Comparison of ENCODE assay signal across 13 mouse cellular contexts in the genomic region with DNA sequence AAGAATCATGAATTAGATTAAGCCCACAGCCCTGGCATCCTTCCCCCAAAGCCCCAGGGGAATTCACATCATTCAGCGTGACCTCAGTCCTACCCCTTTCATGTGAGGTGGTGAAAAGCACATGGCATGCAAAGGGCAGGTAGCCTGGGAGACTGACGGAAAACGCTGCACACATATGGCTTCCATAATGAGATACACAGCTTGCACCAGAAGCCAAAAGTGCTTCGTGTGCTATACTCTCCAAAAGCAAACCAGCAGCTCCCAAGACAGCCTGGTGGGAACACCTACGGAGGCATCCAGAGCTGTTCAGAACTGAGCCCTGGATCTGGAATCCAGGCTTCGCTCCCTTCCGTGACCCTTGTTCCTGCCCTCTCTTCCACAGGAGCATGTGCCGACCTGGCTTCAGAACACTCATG. TPM values are rescaled to one million over a fixed set of nuclear protein-coding genes. Genes with fewer than 3 reads are reported as not detected.
DNase-seq lines count a peak whose midpoint lies in the region; ATAC-seq and TF ChIP-seq lines count a peak whose summit lies in the region.
"Had no signal": no experiment of that assay in that cellular context is flagged by ENCODE, and none has a peak within 500 bp of the region (broad histone marks: within the 10 kb centered on the region; RNA-seq: fewer than 3 reads in every experiment).

No protein-coding gene starts in this region.

- no peak for TF ChIP-seq CTCF in testis, adult 2 months (IDR thresholded peaks at IDR 0.05; ENCODE audit: control insufficient read depth, insufficient read depth, insufficient replicate concordance, low read depth, low read length)

- H3K27ac ChIP-seq in testis, adult 2 months (ENCODE audit: control insufficient read depth, insufficient read depth, low read depth, low read length): no peak overlapping the region
- H3K27ac ChIP-seq in forebrain, embryonic 16.5 days (ENCODE audit: low read length): no peak overlapping the region
- peak overlapping the region; percentile 58; the same call in 1 of the 2 replicates for H3K27ac ChIP-seq in limb, embryonic 14.5 days (replicated peaks; ENCODE audit: low read depth, low read length)

- no peaks in the 10 kb centered on the region; the same call in 1 of the 2 replicates for H3K4me1 ChIP-seq in testis, adult 2 months (ENCODE audit: control insufficient read depth, insufficient read depth, low read length)
- peaks cover 12% of the 10 kb centered on the region for H3K4me1 ChIP-seq in forebrain, embryonic 16.5 days (replicated peaks; ENCODE audit: control insufficient read depth, insufficient read depth, low read length)
- H3K4me1 ChIP-seq in limb, embryonic 14.5 days (ENCODE audit: control insufficient read depth, insufficient read depth, low read length): peaks cover 21% of the 10 kb centered on the region

- 53% methylated on average over 8 of the region's 8 CpGs for WGBS in forebrain, embryonic 16.5 days
- WGBS in limb, embryonic 14.5 days: 16% methylated on average over 8 of the region's 8 CpGs

- 0 out of 2 replicates have a peak, but pooled peaks have one; percentile 16 for TF ChIP-seq POLR2A in testis, adult 2 months (IDR thresholded peaks at IDR 0.05; ENCODE audit: control insufficient read depth, low read depth, low read length)
- no peak for TF ChIP-seq POLR2A in limb, embryonic 14.5 days (IDR thresholded peaks at IDR 0.05; ENCODE audit: borderline replicate concordance, extremely low read depth, insufficient read depth, insufficient read length)

- peak; percentile 56 for ATAC-seq in forebrain, embryonic 16.5 days
- ATAC-seq in limb, embryonic 14.5 days (ENCODE audit: low FRiP score, low read depth): peak; percentile 71

- no peak overlapping the region for H3K9ac ChIP-seq in forebrain, embryonic 16.5 days (replicated peaks; ENCODE audit: low read depth, low read length)
- H3K9ac ChIP-seq in limb, embryonic 14.5 days (ENCODE audit: low read depth, low read length, severe bottlenecking): no peak overlapping the region

- no peak overlapping the region for H3K4me3 ChIP-seq in testis, adult 2 months (ENCODE audit: control insufficient read depth, low read depth, low read length)
- H3K4me3 ChIP-seq in forebrain, embryonic 16.5 days (replicated peaks; ENCODE audit: low read length): no peak overlapping the region
- no peak overlapping the region for H3K4me3 ChIP-seq in limb, embryonic 14.5 days (replicated peaks; ENCODE audit: low read length)

- H3K36me3 ChIP-seq in testis, adult 2 months (ENCODE audit: control insufficient read depth, insufficient read depth, low read length): no peaks in the 10 kb centered on the region
- H3K36me3 ChIP-seq in forebrain, embryonic 16.5 days (ENCODE audit: control insufficient read depth, insufficient read depth): peaks cover 9% of the 10 kb centered on the region
- peaks cover 12% of the 10 kb centered on the region for H3K36me3 ChIP-seq in limb, embryonic 14.5 days (ENCODE audit: control insufficient read depth, insufficient read depth, low read length)

- no peaks in the 10 kb centered on the region for H3K27me3 ChIP-seq in testis, adult 2 months (ENCODE audit: control insufficient read depth, insufficient read depth, low read length)
- no peaks in the 10 kb centered on the region for H3K27me3 ChIP-seq in forebrain, embryonic 16.5 days (replicated peaks; ENCODE audit: control insufficient read depth, insufficient read depth, low read length)
- no peaks in the 10 kb centered on the region for H3K27me3 ChIP-seq in limb, embryonic 14.5 days (ENCODE audit: control insufficient read depth, insufficient read depth, low read length)

- DNase-seq in testis, postnatal 14 days (ENCODE audit: low spot score): no peak
- peak; percentile 69 for DNase-seq in limb, embryonic 14.5 days (ENCODE audit: low spot score)
- DNase-seq in yolk sac, embryonic 10.5 days (ENCODE audit: low spot score): peak; percentile 29
- no peak for DNase-seq in cerebellum, postnatal 36 days
- no peak for DNase-seq in urinary bladder, postnatal 36 days (ENCODE audit: low spot score in 2 of 2)
- no peak for DNase-seq in ovary, postnatal 10 days (ENCODE audit: low spot score)
- DNase-seq: cerebellum, adult 11-12 months; kidney, postnatal 10 days; left cerebral cortex, postnatal 4 days; lung, postnatal 10 days had no signal

- H3K9me3 ChIP-seq in forebrain, embryonic 16.5 days (ENCODE audit: control insufficient read depth, low read length): no peaks in the 10 kb centered on the region
- no peaks in the 10 kb centered on the region for H3K9me3 ChIP-seq in limb, embryonic 14.5 days (ENCODE audit: control insufficient read depth, low read length)

- no peak overlapping the region for H3K4me2 ChIP-seq in forebrain, embryonic 16.5 days (ENCODE audit: low read length)
- H3K4me2 ChIP-seq in limb, embryonic 14.5 days (replicated peaks; ENCODE audit: low read depth, low read length, severe bottlenecking): no peak overlapping the region; the same call in 1 of the 2 replicates
- H3K4me2 ChIP-seq: heart, embryonic 11.5 days had no signal

RNA-seq across cellular contexts. Expression of gene Traf3ip2, which starts 41.3 kb away (rescaled TPM):
- polyA plus RNA-seq in testis, adult 2 months (2012; rRNA removed): 1.1 and 2.6 TPM in 2 replicates
- polyA plus RNA-seq in forebrain, embryonic 16.5 days (2015; fragmentation: Nextera tagmentation; extraction: Ambion mirVana): 6.3 and 6.9 TPM in 2 replicates
- polyA plus RNA-seq in limb, embryonic 14.5 days (2012; rRNA removed): 7.5 and 9.0 TPM in 2 replicates
- polyA plus RNA-seq in limb, embryonic 14.5 days (2014; fragmentation: Nextera tagmentation; extraction: Ambion mirVana): 13.3 and 13.7 TPM in 2 replicates

Comparison
In these comparisons a context has a peak if more than half of its experiments do, and no peak if none do; other contexts are left out.
1. DNase-seq: peak in limb, embryonic 14.5 days (single experiment) and yolk sac, embryonic 10.5 days (single experiment); none in testis, postnatal 14 days (single experiment), cerebellum, postnatal 36 days (0 of 2), urinary bladder, postnatal 36 days (0 of 2) and ovary, postnatal 10 days (single experiment).